Mouse (Mus musculus) liver, embryonic 16.5 days (tissue): ENCODE measurements around the gene Mrps27. TPM values are rescaled to one million over a fixed set of nuclear protein-coding genes. Genes with fewer than 3 reads are reported as not detected.
"Not testable (repeated sequence)": the region's sequence is repeated elsewhere in the genome, so short reads cannot be mapped to it uniquely, and the experiment has no call there.

ENCODE experiments used
- ATAC-seq: fragments of 200-750 bp; cut with Nextera tagmentation; 2 replicates; pipeline ENCODE4 v1.8.0; 2017; ENCODE audit warnings: low read depth, mild to moderate bottlenecking, moderate number of reproducible peaks, moderate library complexity
- H3K27ac ChIP-seq: fragments of 300-500 bp; sonication (generic); 2 replicates; pipeline ENCODE4 v1.5.1; 2014; ENCODE audit warnings: mild to moderate bottlenecking, low read length
- H3K27me3 ChIP-seq: fragments of 300-500 bp; sonication (generic); 2 replicates; pipeline ENCODE4 v1.6.1; 2014; ENCODE audit warnings: low read depth, low read length, mixed read lengths; ENCODE audit not compliant: control insufficient read depth, insufficient read depth
- H3K36me3 ChIP-seq: fragments of 300-500 bp; sonication (generic); 2 replicates; pipeline ENCODE4 v1.6.1; 2014; ENCODE audit warnings: mild to moderate bottlenecking; ENCODE audit not compliant: control insufficient read depth, insufficient read depth
- H3K4me1 ChIP-seq: fragments of 300-500 bp; sonication (generic); 2 replicates; pipeline ENCODE4 v1.6.1; 2014; ENCODE audit warnings: low read depth, low read length, mixed read lengths; ENCODE audit not compliant: control insufficient read depth
- H3K4me2 ChIP-seq: fragments of 300-500 bp; sonication (generic); 2 replicates; pipeline ENCODE4 v1.6.1; 2014; ENCODE audit warnings: low read depth, low read length, mixed read lengths
- H3K4me3 ChIP-seq: fragments of 300-500 bp; sonication (generic); 2 replicates; pipeline ENCODE4 v1.5.1; 2014; ENCODE audit warnings: low read depth, mild to moderate bottlenecking, low read length
- H3K9ac ChIP-seq: fragments of 300-500 bp; sonication (generic); 2 replicates; pipeline ENCODE4 v1.6.1; 2014; ENCODE audit warnings: low read depth, low read length
- H3K9me3 ChIP-seq: fragments of 300-500 bp; sonication (generic); replicated peaks from 2 replicates; pipeline ENCODE4 v1.6.1; 2016; ENCODE audit warnings: low read length; ENCODE audit not compliant: control insufficient read depth
- WGBS: fragments of 180-500 bp; shearing (Covaris S2); extraction: QIAGEN DNeasy Blood & Tissue Kit; methylation state at CpG from one replicate; pipeline ENCODE4 v1.1.7; 2014; ENCODE audit not compliant: insufficient replicate concordance; 5-methylcytosine and 5-hydroxymethylcytosine counted together
- polyA plus RNA-seq: library from polyadenylated mRNA; unstranded; fragments of >200 nt; fragmentation: Nextera tagmentation; extraction: Ambion mirVana; gene quantifications from 2 replicates; pipeline ENCODE4 v1.2.1, GENCODE M21; 2015

Mrps27 gene
- polyA plus RNA-seq, 1 experiment from 2014 or later = 23.7 TPM

GRCm38 (mm10) chr13:99314657-99315181, 29.9 kb upstream of the Mrps27 start:
- Histone ChIP-seq H3K36me3 (peaks cover 7% of the 10 kb centered on the region), H3K27me3 (no peaks in the 10 kb centered on the region), H3K27ac (no peak overlapping the region), H3K9ac (no peak overlapping the region), H3K4me3 (no peak overlapping the region), H3K4me2 (no peak overlapping the region), H3K4me1 (no peaks in the 10 kb centered on the region), H3K9me3 (no peaks in the 10 kb centered on the region)
- no peak for ATAC-seq
- WGBS = 27% methylated on average over 15 of the region's 15 CpGs

DNA sequence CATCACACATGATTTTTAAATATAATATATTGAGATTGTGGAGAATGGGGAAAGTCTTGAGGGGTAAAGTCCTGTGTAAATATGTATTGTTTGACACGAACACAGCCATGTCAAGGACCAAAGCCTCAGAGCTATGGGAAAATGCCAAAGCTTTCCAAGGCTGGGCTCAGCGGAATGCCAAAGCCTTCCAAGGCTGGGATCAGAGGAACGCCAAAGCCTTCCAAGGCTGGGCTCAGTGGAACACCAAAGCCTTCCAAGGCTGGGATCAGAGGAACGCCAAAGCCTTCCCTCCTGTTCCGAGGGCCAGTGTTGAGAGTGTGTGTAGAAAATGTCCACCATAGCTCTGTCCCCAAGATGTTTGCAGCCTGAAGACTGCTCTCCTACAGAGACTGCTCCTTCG, 28.2 kb upstream of the Mrps27 start:
- Histone ChIP-seq H3K27ac (no peak overlapping the region), H3K27me3 (no peaks in the 10 kb centered on the region), H3K9me3 (no peaks in the 10 kb centered on the region), H3K36me3 (peaks cover 11% of the 10 kb centered on the region), H3K4me1 (no peaks in the 10 kb centered on the region), H3K4me2 (no peak overlapping the region), H3K9ac (no peak overlapping the region), H3K4me3 (no peak overlapping the region)
- ATAC-seq = no peak
- 62% methylated on average over 6 of the region's 6 CpGs for WGBS

DNA sequence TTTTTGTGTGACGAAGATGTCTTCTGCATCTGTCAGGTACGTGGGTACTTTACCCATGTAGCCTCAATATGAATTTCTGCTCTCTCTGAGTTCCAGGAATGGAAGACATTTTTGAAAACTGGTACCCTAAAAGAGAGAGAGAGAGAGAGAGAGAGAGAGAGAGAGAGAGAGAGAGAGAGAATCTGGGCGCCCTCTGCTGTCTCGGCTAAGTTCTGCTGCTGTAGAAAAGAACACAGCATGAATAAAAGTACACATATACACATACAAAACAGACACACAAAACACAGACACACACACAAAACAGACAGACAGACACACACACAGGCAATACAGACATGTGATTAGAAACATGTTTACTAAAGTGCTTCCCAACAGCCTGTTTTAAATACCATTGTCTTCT, 27.5 kb upstream of the Mrps27 start:
- WGBS = 48% methylated on average over 4 of the region's 4 CpGs

DNA sequence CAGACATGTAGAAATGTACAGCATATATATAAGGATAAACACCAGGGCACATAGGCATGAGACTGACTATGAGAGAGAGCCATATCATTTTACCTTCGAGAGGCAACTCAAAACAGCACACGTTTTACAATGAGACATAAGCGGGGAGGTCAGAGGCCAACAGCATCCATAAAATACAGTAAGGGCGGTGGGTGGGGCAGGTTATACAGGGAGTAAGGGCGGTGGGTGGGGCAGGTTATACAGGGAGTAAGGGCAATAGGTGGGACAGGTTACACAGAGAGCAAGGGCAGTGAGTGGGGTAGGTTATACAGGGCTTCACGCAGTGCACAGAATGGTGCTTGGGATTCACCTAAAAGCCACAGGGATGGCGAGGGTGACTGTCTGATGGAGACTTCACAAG, 24.1 kb upstream of the Mrps27 start:
- H3K36me3 ChIP-seq = peaks cover 20% of the 10 kb centered on the region
- no peak overlapping the region for H3K9ac ChIP-seq
- no peaks in the 10 kb centered on the region for H3K27me3 ChIP-seq
- no peak overlapping the region for H3K27ac ChIP-seq
- no peaks in the 10 kb centered on the region for H3K9me3 ChIP-seq
- ATAC-seq = no peak
- no peaks in the 10 kb centered on the region for H3K4me1 ChIP-seq
- no peak overlapping the region for H3K4me2 ChIP-seq
- H3K4me3 ChIP-seq = no peak overlapping the region
- 84% methylated on average over 7 of the region's 7 CpGs for WGBS

More for the DNA sequence above, 27.5 kb upstream of the Mrps27 start:
- H3K27ac ChIP-seq = no peak overlapping the region
- H3K4me3 ChIP-seq = no peak overlapping the region
- H3K9me3 ChIP-seq = no peaks in the 10 kb centered on the region
- no peaks in the 10 kb centered on the region for H3K4me1 ChIP-seq
- peaks cover 11% of the 10 kb centered on the region for H3K36me3 ChIP-seq
- no peak overlapping the region for H3K4me2 ChIP-seq
- no peak overlapping the region for H3K9ac ChIP-seq
- no peak for ATAC-seq
- H3K27me3 ChIP-seq = no peaks in the 10 kb centered on the region

DNA sequence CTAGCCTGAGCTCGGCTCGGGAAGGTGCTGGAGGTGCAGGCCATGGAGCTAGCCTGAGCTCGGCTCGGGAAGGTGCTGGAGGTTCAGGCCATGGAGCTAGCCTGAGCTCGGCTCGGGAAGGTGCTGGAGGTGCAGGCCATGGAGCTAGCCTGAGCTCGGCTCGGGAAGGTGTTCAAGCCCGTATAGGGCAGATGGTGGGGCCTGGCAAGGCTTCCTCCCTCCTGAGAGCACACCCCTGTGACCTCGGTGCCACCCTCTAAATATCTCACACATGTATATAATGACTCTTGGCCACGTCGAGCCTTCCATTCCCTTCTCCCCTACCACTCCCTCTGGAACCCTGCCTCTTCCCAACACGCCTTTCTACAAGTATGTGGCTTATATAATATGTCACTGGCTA, 21.7 kb upstream of the Mrps27 start:
- 65% methylated on average over 13 of the region's 13 CpGs for WGBS
- peaks cover 28% of the 10 kb centered on the region for H3K36me3 ChIP-seq

DNA sequence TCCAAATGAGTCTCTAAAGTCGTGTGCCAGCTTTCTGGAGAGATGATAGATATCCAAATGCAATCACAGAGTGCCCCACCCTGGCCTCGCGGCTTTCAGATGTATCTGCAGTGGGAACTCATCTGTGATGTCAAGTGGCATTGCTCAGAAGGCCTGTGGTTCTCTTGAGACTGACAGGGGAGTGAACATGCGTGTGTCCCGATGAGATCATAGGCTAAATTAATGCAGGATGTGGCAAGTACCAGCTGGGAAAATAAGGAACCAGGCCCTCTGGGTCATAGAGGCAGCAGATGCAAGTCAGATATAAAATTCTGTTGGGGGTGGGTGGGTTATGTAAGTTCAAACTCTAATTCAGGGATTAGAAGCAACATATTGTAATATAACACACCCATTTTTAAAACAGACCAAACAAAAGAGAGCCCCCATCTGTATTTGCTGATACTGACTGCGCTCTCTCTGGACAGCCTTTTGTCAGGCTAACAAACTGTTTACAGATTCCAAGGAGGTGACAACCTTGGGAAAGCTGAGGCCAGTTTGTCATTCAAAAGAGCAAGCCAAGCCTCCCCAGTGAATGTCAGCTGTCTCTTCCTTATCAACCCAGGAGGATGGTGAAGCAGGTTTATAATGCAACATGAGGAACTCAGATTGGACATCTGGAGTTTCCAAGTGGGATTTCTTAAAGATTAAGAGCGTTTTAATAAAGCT, 20.8 kb upstream of the Mrps27 start:
- Histone ChIP-seq H3K4me3 (no peak overlapping the region), H3K36me3 (peaks cover 28% of the 10 kb centered on the region), H3K4me1 (no peaks in the 10 kb centered on the region), H3K4me2 (no peak overlapping the region), H3K27ac (no peak overlapping the region), H3K9ac (no peak overlapping the region), H3K27me3 (no peaks in the 10 kb centered on the region), H3K9me3 (no peaks in the 10 kb centered on the region)
- WGBS = 65% methylated on average over 7 of the region's 7 CpGs
- ATAC-seq = no peak

More for the DNA sequence above, 21.7 kb upstream of the Mrps27 start:
- not testable (repeated sequence) for H3K4me2 ChIP-seq, ATAC-seq, H3K9me3 ChIP-seq, H3K9ac ChIP-seq, H3K4me3 ChIP-seq, H3K4me1 ChIP-seq, H3K27ac ChIP-seq, H3K27me3 ChIP-seq

GRCm38 (mm10) chr13:99324337-99324685, 20.3 kb upstream of the Mrps27 start:
- not testable (repeated sequence) for H3K9me3 ChIP-seq, H3K27me3 ChIP-seq, H3K4me2 ChIP-seq, H3K4me3 ChIP-seq, H3K9ac ChIP-seq, H3K4me1 ChIP-seq, ATAC-seq, H3K27ac ChIP-seq
- WGBS = 84% methylated on average over 8 of the region's 8 CpGs
- peaks cover 26% of the 10 kb centered on the region for H3K36me3 ChIP-seq

- ATAC-seq = no peak
- H3K4me1 ChIP-seq = no peaks in the 10 kb centered on the region
Observed at GRCm38 (mm10) chr13:99331255-99331654, 13.3 kb upstream of the Mrps27 start.

DNA sequence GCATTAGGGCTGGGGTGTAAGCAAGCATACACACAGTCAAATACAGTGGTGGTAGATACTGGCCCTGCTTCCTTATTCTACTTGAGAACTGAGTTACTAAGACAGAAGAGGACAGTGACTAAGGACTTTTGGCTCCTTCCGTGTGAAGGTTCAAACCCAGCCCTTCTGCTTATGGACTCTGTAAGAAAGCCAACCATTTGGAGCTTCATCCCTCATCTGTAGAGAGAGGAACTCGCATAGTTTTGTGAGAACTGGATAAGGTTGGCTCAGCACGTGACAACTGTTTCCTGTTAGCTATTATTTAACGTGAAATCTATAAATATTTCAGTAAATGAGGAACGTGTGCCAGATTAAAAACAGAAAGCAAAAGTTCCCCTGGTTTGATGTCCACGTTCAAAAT, 7.1 kb upstream of the Mrps27 start:
- H3K9ac ChIP-seq = no peak overlapping the region
- H3K4me2 ChIP-seq = no peak overlapping the region
- H3K4me1 ChIP-seq = no peaks in the 10 kb centered on the region
- H3K4me3 ChIP-seq = no peak overlapping the region
- no peak; the same call in 1 of the 2 replicates for ATAC-seq
- WGBS = 35% methylated on average over 6 of the region's 6 CpGs
- no peaks in the 10 kb centered on the region for H3K27me3 ChIP-seq
- H3K27ac ChIP-seq = no peak overlapping the region
- peaks cover 51% of the 10 kb centered on the region for H3K36me3 ChIP-seq
- no peaks in the 10 kb centered on the region for H3K9me3 ChIP-seq

More at GRCm38 (mm10) chr13:99331255-99331654, 13.3 kb upstream of the Mrps27 start:
- H3K4me3 ChIP-seq = no peak overlapping the region
- peaks cover 43% of the 10 kb centered on the region for H3K36me3 ChIP-seq
- H3K9ac ChIP-seq = no peak overlapping the region
- no peak overlapping the region for H3K27ac ChIP-seq
- WGBS = 76% methylated on average over 4 of the region's 4 CpGs
- H3K27me3 ChIP-seq = no peaks in the 10 kb centered on the region
- no peak overlapping the region for H3K4me2 ChIP-seq
- no peaks in the 10 kb centered on the region for H3K9me3 ChIP-seq
